Mouse (Mus musculus): ENCODE results near the gene Tmem51. TPM values are rescaled to one million over a fixed set of nuclear protein-coding genes. Genes with fewer than 3 reads are reported as not detected.

Tmem51 gene
- total and polyA plus RNA-seq, 3 experiments = not detected

GRCm38 (mm10) chr4:142037897-142038296, 46.2 kb downstream of the Tmem51 start:
- H3K36me3 ChIP-seq (ENCODE audit: control insufficient read depth in 1 of 2, insufficient read depth in 2 of 2, low read length in 2 of 2) = no peaks in the 10 kb centered on the region
- H3K9me3 ChIP-seq (replicated peaks; ENCODE audit: insufficient read depth, low read length) = no peaks in the 10 kb centered on the region
- H3K27ac ChIP-seq (ENCODE audit: control insufficient read depth, low read depth, low read length) = no peak overlapping the region
- TF ChIP-seq TAL1 (IDR thresholded peaks at IDR 0.05; ENCODE audit: low read length) = no peak
- no peak for TF ChIP-seq POLR2AphosphoS2 (IDR thresholded peaks at IDR 0.05; ENCODE audit: low read length)
- no peak for TF ChIP-seq POLR2A (IDR thresholded peaks at IDR 0.05; ENCODE audit: control insufficient read depth in 1 of 2, insufficient read depth in 1 of 2, low read depth in 1 of 2, low read length in 2 of 2, poor library complexity in 1 of 2)
- no peak for TF ChIP-seq GABPA (IDR thresholded peaks at IDR 0.05; ENCODE audit: low read depth, low read length)
- TF ChIP-seq UBTF (IDR thresholded peaks at IDR 0.05; ENCODE audit: borderline replicate concordance, insufficient read depth, low read depth, low read length) = no peak
- TF ChIP-seq ZMIZ1 (IDR thresholded peaks at IDR 0.05; ENCODE audit: low read depth, low read length) = no peak
- TF ChIP-seq ZKSCAN1 (IDR thresholded peaks at IDR 0.05; ENCODE audit: low read depth, low read length) = no peak
- TF ChIP-seq TBP (IDR thresholded peaks at IDR 0.05; ENCODE audit: low read depth, low read length) = no peak
- no peak for TF ChIP-seq BHLHE40 (IDR thresholded peaks at IDR 0.05; ENCODE audit: borderline replicate concordance, low read depth, low read length)
- TF ChIP-seq SMC3 (IDR thresholded peaks at IDR 0.05; ENCODE audit: low read depth, low read length) = no peak
- TF ChIP-seq SIN3A (IDR thresholded peaks at IDR 0.05; ENCODE audit: low read length) = no peak
- no peak for TF ChIP-seq RAD21 (IDR thresholded peaks at IDR 0.05; ENCODE audit: low read depth, low read length)
- no peak for TF ChIP-seq E2F4 (IDR thresholded peaks at IDR 0.05; ENCODE audit: borderline replicate concordance, low read depth, low read length)
- no peak for TF ChIP-seq ETS1 (IDR thresholded peaks at IDR 0.05; ENCODE audit: low read depth, low read length)
- TF ChIP-seq USF1 (IDR thresholded peaks at IDR 0.05; ENCODE audit: low read depth, low read length) = no peak
- TF ChIP-seq ELF1 (IDR thresholded peaks at IDR 0.05; ENCODE audit: low read depth, low read length) = no peak
- TF ChIP-seq POLR2AphosphoS5 (IDR thresholded peaks at IDR 0.05; ENCODE audit: borderline replicate concordance, low read depth, low read length) = no peak
- no peak for TF ChIP-seq MAX (IDR thresholded peaks at IDR 0.05; ENCODE audit: low read length)
- no peak for TF ChIP-seq EP300 (IDR thresholded peaks at IDR 0.05; ENCODE audit: low read depth in 1 of 2, low read length in 2 of 2)
- TF ChIP-seq USF2 (IDR thresholded peaks at IDR 0.05; ENCODE audit: borderline replicate concordance in 1 of 2, insufficient read depth in 1 of 2, low read depth in 1 of 2, low read length in 2 of 2) = no peak
- no peak overlapping the region for H3K4me3 ChIP-seq (ENCODE audit: control insufficient read depth in 1 of 2, insufficient read depth in 1 of 2, low read depth in 2 of 2, low read length in 2 of 2)
- H3K27me3 ChIP-seq (ENCODE audit: control insufficient read depth in 1 of 2, insufficient read depth in 2 of 2, low read length in 2 of 2) = no peaks in the 10 kb centered on the region
- H3K9ac ChIP-seq (ENCODE audit: control insufficient read depth, low read depth, low read length, poor library complexity, severe bottlenecking) = no peak overlapping the region
- no peak for DNase-seq (ENCODE audit: low read depth, low spot score)
- H3K4me1 ChIP-seq (ENCODE audit: control insufficient read depth in 1 of 2, insufficient read depth in 2 of 2, low read length in 2 of 2) = no peaks in the 10 kb centered on the region
- no peaks in the 10 kb centered on the region; the same call in 1 of the 2 replicates for H3K79me2 ChIP-seq (ENCODE audit: control insufficient read depth, insufficient read depth, low read length, poor library complexity)

GRCm38 (mm10) chr4:142028533-142028932, 55.6 kb downstream of the Tmem51 start:
- H3K9me3 ChIP-seq (replicated peaks; ENCODE audit: insufficient read depth, low read length) = no peaks in the 10 kb centered on the region
- no peak overlapping the region for H3K9ac ChIP-seq (ENCODE audit: control insufficient read depth, low read depth, low read length, poor library complexity, severe bottlenecking)
- no peaks in the 10 kb centered on the region for H3K79me2 ChIP-seq (ENCODE audit: control insufficient read depth, insufficient read depth, low read length, poor library complexity)
- H3K27me3 ChIP-seq (ENCODE audit: control insufficient read depth in 1 of 2, insufficient read depth in 2 of 2, low read length in 2 of 2) = no peaks in the 10 kb centered on the region
- H3K36me3 ChIP-seq (ENCODE audit: control insufficient read depth in 1 of 2, insufficient read depth in 2 of 2, low read length in 2 of 2) = no peaks in the 10 kb centered on the region
- H3K4me3 ChIP-seq (ENCODE audit: control insufficient read depth in 1 of 2, insufficient read depth in 1 of 2, low read depth in 2 of 2, low read length in 2 of 2) = no peak overlapping the region
- H3K27ac ChIP-seq (ENCODE audit: control insufficient read depth, low read depth, low read length) = no peak overlapping the region
- DNase-seq (ENCODE audit: low read depth, low spot score) = no peak
- no peaks in the 10 kb centered on the region for H3K4me1 ChIP-seq (ENCODE audit: control insufficient read depth in 1 of 2, insufficient read depth in 2 of 2, low read length in 2 of 2)
- TF ChIP-seq NELFE (IDR thresholded peaks at IDR 0.05; ENCODE audit: low read depth, low read length) (no peak), MAZ (IDR thresholded peaks at IDR 0.05; ENCODE audit: low read depth, low read length) (no peak), GABPA (IDR thresholded peaks at IDR 0.05; ENCODE audit: low read depth, low read length) (no peak), RAD21 (IDR thresholded peaks at IDR 0.05; ENCODE audit: low read depth, low read length) (no peak), USF1 (IDR thresholded peaks at IDR 0.05; ENCODE audit: low read depth, low read length) (no peak), ETS1 (IDR thresholded peaks at IDR 0.05; ENCODE audit: low read depth, low read length) (no peak), ZC3H11A (IDR thresholded peaks at IDR 0.05; ENCODE audit: low read depth, low read length) (no peak), ELF1 (IDR thresholded peaks at IDR 0.05; ENCODE audit: low read depth, low read length) (no peak), ZKSCAN1 (IDR thresholded peaks at IDR 0.05; ENCODE audit: low read depth, low read length) (no peak), TAL1 (IDR thresholded peaks at IDR 0.05; ENCODE audit: low read length) (no peak), KAT2A (conservative IDR thresholded peaks at IDR 0.05; ENCODE audit: low read depth, low read length) (no peak), NRF1 (IDR thresholded peaks at IDR 0.05; ENCODE audit: insufficient read depth, low read depth, low read length, poor library complexity, severe bottlenecking) (no peak), BHLHE40 (IDR thresholded peaks at IDR 0.05; ENCODE audit: borderline replicate concordance, low read depth, low read length) (no peak), MXI1 (IDR thresholded peaks at IDR 0.05; ENCODE audit: low read depth, low read length) (no peak), TBP (IDR thresholded peaks at IDR 0.05; ENCODE audit: low read depth, low read length) (no peak), HCFC1 (IDR thresholded peaks at IDR 0.05; ENCODE audit: low read depth, low read length) (no peak), MAFK (IDR thresholded peaks at IDR 0.05; ENCODE audit: borderline replicate concordance, low read depth, low read length) (no peak), SMC3 (IDR thresholded peaks at IDR 0.05; ENCODE audit: low read depth, low read length) (no peak)

Measured in MEL (cell line).